Mouse (Mus musculus) ES-Bruce4 (cell line): ENCODE data around the gene Caps2. TPM values are rescaled to one million over a fixed set of nuclear protein-coding genes. Genes with fewer than 3 reads are reported as not detected.
"Not testable (repeated sequence)": the region's sequence is repeated elsewhere in the genome, so short reads cannot be mapped to it uniquely, and the experiment has no call there.

Experiments used
- H3K27ac ChIP-seq: 2 replicates; pipeline ENCODE4 v1.5.1; 2012; ENCODE audit warnings: low read length, inconsistent platforms; ENCODE audit not compliant: insufficient read depth
- H3K27me3 ChIP-seq: 2 replicates; pipeline ENCODE4 v1.6.1; 2012; ENCODE audit warnings: mild to moderate bottlenecking, low read length, inconsistent platforms; ENCODE audit not compliant: control insufficient read depth, poor library complexity, insufficient read depth, severe bottlenecking
- H3K36me3 ChIP-seq: 2 replicates; pipeline ENCODE4 v1.6.1; 2012; ENCODE audit warnings: inconsistent platforms, mild to moderate bottlenecking, low read length, moderate library complexity; ENCODE audit not compliant: control insufficient read depth, poor library complexity, insufficient read depth, severe bottlenecking
- H3K4me1 ChIP-seq: one replicate; pipeline ENCODE4 v1.8.1; 2011; ENCODE audit warnings: low read length; ENCODE audit not compliant: control insufficient read depth, insufficient read depth
- H3K4me3 ChIP-seq: 2 replicates; pipeline ENCODE4 v1.5.1; 2011; ENCODE audit warnings: low read depth, mild to moderate bottlenecking, low read length
- H3K9ac ChIP-seq: 2 replicates; pipeline ENCODE4 v1.6.1; 2012; ENCODE audit warnings: low read depth, mild to moderate bottlenecking, inconsistent platforms; ENCODE audit not compliant: poor library complexity, severe bottlenecking
- H3K9me3 ChIP-seq: replicated peaks from 2 replicates; pipeline ENCODE4 v1.6.1; 2012; ENCODE audit warnings: mild to moderate bottlenecking, low read length, inconsistent platforms; ENCODE audit not compliant: control insufficient read depth, poor library complexity, insufficient read depth, severe bottlenecking
- CTCF ChIP-seq: IDR thresholded peaks from one replicate; pipeline ENCODE4 v1.8.1; 2011; ENCODE audit warnings: low read depth, low read length
- EP300 ChIP-seq: IDR thresholded peaks from 2 replicates; pipeline ENCODE4 v1.6.1; 2011; ENCODE audit warnings: low read depth, low read length; ENCODE audit not compliant: insufficient read depth
- POLR2A ChIP-seq: IDR thresholded peaks from one replicate; pipeline ENCODE4 v1.8.1; 2011; ENCODE audit warnings: low read length; ENCODE audit not compliant: insufficient read depth
- polyA plus RNA-seq: library from polyadenylated mRNA; stranded (reverse); fragments of >200 nt; gene quantifications from 2 replicates; pipeline ENCODE4 v1.2.4, GENCODE M21; 2011; ENCODE audit warnings: low read depth; ENCODE audit not compliant: missing spikeins, insufficient read depth, insufficient read length

The Caps2 gene
- polyA plus RNA-seq, 1 experiment, result 1.7 TPM

DNA sequence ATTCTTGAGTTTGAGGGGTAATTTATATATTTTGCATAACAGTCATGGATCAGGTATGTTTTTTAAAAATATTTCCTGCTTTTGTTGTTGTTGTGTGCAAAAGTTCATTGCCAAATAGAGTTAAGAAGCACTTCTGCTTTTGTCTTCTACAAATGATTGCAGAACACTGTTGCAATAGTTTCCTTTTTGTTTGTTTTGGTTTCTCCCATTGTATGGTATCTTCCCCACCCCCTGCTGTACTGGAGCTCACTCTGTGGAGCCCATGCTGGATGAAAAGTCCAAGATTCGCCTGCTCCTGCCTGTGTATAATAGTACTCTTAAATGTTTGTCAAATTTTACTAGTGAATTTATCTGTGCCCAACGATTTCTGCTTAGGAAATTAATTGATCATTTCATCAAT is 23.6 kb upstream of the Caps2 start:
- no peaks in the 10 kb centered on the region for H3K9me3 ChIP-seq
- no peaks in the 10 kb centered on the region for H3K27me3 ChIP-seq
- H3K36me3 ChIP-seq, result no peaks in the 10 kb centered on the region
- H3K4me3 ChIP-seq, result no peak overlapping the region
- no peaks in the 10 kb centered on the region for H3K4me1 ChIP-seq
- TF ChIP-seq POLR2A (no peak), CTCF (no peak), EP300 (no peak)
- no peak overlapping the region for H3K27ac ChIP-seq
- no peak overlapping the region for H3K9ac ChIP-seq

DNA sequence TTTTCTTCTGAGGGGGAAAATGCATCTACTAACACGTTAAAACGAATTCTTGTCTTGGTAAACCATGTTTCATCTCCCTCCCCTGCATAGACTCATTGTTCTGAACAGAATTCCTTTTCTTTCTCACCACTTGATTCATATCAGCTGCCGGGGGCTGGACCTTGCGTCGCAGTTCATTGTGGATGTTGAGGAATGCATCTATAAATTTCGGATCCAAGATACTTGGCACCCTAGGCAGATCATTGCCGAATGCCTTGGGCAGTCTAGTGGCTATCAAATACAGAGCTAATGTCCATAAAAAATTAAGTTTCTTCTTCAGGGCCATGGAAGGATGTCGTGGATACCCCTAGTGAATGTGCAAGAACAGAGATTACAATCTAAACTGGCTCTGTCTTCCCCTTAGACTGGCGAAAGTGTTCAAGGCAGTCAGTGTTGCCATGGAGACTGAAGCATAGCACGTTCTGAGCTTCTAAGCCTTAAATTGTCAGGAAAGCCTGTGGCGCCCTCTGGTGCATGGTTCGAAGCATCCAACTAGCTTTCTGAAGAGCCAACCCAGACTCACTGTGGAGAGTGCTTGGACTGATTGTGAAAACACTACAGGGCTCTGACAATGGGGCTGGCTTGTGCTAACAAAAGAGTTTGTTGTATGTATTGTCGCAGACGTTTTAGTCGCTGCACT is 3.4 kb upstream of the Caps2 start, which contains the start of gene Glipr1l3:
TSS of gene Glipr1l3 (minus strand) at position 446 of the 679 bp plus-strand sequence.
- not testable (repeated sequence) for H3K36me3 ChIP-seq, H3K4me1 ChIP-seq, H3K9ac ChIP-seq, H3K4me3 ChIP-seq, H3K27ac ChIP-seq, H3K9me3 ChIP-seq, H3K27me3 ChIP-seq
- peak; percentile 69 for TF ChIP-seq CTCF

DNA sequence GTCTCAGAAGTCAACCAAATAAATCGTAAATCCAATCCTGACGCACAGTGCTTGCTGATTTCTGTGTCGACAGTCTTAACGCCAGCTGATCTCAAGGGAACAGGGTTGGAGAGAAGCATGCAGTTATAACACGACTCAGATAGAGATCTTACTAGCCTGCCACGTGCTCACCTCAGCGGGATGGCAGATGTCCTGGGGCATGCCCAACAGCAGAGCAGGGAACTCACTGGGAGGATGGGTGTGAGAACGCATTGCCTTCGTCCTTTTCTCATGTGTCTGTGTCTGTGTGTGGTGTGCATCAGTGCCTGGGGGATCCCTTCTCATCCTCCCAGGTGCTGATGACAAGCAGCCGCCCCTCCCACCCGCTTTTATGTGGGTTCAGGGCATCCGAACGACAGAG is 13.6 kb downstream of the Caps2 start:
- not testable (repeated sequence) for H3K4me3 ChIP-seq, H3K27me3 ChIP-seq, H3K4me1 ChIP-seq, H3K36me3 ChIP-seq, H3K9ac ChIP-seq, H3K9me3 ChIP-seq, H3K27ac ChIP-seq

DNA sequence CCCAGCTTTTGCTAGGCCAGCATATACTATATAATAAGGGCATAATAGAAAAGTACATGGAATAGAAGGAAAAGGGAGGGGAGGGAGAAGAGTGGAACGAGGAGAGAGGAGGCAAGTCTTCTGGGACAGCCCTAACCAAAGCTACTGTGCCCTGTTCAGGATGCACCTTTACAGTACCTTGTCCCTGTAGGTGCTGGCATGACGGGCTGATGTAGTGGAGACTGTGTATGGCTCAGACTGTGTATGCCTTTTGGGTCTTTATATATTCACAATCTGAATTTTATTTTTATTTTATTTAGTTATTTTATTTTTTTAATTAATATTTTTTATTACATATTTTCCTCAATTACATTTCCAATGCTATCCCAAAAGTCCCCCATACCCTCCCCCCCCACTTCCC is 30.5 kb downstream of the Caps2 start:
- not testable (repeated sequence) for H3K4me3 ChIP-seq, H3K36me3 ChIP-seq, H3K9ac ChIP-seq, H3K4me1 ChIP-seq, H3K9me3 ChIP-seq, H3K27ac ChIP-seq, H3K27me3 ChIP-seq

DNA sequence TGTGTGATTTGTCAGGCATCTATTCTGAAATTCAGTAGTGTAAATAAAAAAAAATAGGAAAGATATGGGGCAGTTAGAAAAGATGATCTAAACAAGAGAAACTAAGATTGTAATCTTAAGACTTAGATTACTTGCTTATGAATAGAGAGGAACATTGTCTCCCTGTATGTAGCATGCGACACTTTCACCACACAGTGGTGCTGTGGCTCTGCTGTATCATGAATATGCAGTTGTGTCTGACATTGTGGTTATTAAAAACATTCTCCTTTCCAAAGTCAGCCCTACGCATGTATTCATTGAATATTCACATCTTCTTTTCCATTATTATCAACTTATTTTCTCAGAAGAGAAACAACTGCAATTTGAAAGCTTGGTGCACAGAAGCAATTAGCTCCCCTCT is 40.0 kb downstream of the Caps2 start:
- Histone ChIP-seq H3K9ac (no peak overlapping the region), H3K27ac (no peak overlapping the region), H3K9me3 (no peaks in the 10 kb centered on the region), H3K4me1 (no peaks in the 10 kb centered on the region), H3K4me3 (no peak overlapping the region), H3K27me3 (no peaks in the 10 kb centered on the region), H3K36me3 (no peaks in the 10 kb centered on the region)
- no peak for TF ChIP-seq CTCF
- TF ChIP-seq EP300, result no peak
- no peak for TF ChIP-seq POLR2A

DNA sequence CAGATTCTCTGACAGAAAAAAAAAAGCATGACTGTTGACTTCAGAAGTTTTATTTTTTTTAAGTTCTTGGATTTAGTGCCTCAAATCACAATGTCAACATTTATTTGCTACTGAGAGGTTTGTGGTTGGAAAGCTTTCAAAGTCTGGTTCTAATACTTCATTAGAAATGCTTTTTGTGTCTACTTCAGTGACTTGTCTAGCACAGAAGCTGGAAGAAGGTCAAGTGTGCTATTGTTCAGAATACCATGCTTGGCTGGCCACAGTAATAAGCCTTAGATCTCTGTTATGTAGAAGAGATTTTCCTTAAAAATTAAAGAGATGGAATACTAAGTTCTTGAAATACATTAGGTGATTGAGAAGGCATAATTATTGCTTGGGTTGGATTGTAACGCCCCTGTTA is 63.7 kb downstream of the Caps2 start:
- H3K9me3 ChIP-seq, result no peaks in the 10 kb centered on the region
- H3K9ac ChIP-seq, result no peak overlapping the region
- no peak overlapping the region for H3K4me3 ChIP-seq

More for the DNA sequence above, 63.7 kb downstream of the Caps2 start:
- no peaks in the 10 kb centered on the region for H3K27me3 ChIP-seq
- peaks cover 1% of the 10 kb centered on the region for H3K4me1 ChIP-seq
- TF ChIP-seq EP300 (no peak), POLR2A (no peak), CTCF (no peak)
- H3K27ac ChIP-seq, result no peak overlapping the region
- no peaks in the 10 kb centered on the region for H3K36me3 ChIP-seq
